Mouse (Mus musculus): ENCODE data around the gene Men1. TPM values are rescaled to one million over a fixed set of nuclear protein-coding genes. Genes with fewer than 3 reads are reported as not detected.

Men1 gene
- polyA plus RNA-seq, 1 experiment = 76.5 TPM

DNA sequence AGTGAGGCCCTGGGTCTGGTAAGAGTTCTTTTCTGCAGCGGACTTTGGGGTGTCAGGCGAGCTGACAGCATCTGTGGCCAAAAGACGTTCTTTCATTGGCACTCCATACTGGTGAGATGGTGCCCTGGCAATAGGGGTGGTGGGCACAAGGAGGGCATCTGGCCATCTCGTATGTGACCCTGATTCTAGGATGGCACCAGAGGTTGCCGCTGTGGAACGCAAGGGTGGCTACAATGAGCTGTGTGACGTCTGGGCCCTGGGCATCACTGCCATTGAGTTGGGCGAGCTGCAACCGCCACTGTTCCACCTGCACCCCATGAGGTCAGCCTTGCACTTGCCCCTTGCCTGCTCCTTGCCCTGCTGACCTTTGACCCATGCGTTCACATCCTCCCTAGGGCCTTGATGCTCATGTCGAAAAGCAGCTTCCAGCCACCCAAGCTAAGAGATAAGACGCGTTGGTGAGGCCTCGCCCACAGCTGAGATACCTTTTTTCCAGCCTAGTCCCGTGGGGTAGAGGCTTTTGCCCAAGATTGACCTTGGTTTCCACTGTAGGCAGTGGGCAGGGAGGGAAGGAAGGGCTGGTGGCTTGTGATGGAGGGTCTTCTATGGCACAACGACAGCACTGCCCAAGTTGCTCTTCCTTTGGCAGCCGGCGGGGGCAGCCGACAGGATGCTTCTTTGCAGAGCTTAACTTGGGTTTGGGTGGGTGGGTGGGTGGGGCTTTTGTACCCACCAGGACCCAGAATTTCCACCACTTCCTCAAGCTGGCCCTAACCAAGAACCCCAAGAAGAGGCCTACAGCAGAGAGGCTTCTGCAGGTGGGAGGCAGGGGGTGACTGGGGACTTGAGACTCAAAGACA, 8.5 kb downstream of the Men1 start:
- Histone ChIP-seq H3K4me3 (ENCODE audit: insufficient read depth, low read length) (no peak overlapping the region), H3K4me1 (ENCODE audit: control insufficient read depth, insufficient read depth, low read length) (no peaks in the 10 kb centered on the region), H3K27ac (ENCODE audit: insufficient read depth, low read length) (no peak overlapping the region)
- no peak for TF ChIP-seq POLR2A (IDR thresholded peaks at IDR 0.05; ENCODE audit: extremely low read depth, insufficient read depth, low read length)
- TF ChIP-seq CTCF (IDR thresholded peaks at IDR 0.05; ENCODE audit: extremely low read depth, insufficient read depth, low read length) = no peak

DNA sequence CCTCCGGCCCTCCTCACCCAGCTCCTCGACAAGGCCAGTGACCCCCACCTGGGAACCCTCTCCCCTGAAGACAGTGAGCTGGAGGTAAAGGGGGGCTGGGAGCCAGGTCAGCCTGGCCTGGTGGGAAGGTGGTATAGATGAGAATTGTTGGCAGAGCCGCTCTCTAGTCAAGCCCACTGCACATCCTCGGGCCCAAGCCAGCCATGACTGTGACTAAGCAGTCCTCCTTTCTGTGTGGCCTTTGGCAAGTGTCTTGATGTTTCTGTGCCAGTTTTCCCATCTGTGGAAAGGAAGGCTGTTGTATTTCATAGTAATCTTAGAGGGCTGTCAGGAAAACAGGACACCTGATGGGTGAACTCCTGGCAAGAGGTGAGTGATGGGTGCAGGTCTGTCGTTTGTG, 9.2 kb downstream of the Men1 start:
- H3K4me3 ChIP-seq (ENCODE audit: insufficient read depth, low read length) = no peak overlapping the region
- no peaks in the 10 kb centered on the region for H3K4me1 ChIP-seq (ENCODE audit: control insufficient read depth, insufficient read depth, low read length)
- H3K27ac ChIP-seq (ENCODE audit: insufficient read depth, low read length) = no peak overlapping the region
- TF ChIP-seq POLR2A (IDR thresholded peaks at IDR 0.05; ENCODE audit: extremely low read depth, insufficient read depth, low read length) (no peak), CTCF (IDR thresholded peaks at IDR 0.05; ENCODE audit: extremely low read depth, insufficient read depth, low read length) (no peak)

DNA sequence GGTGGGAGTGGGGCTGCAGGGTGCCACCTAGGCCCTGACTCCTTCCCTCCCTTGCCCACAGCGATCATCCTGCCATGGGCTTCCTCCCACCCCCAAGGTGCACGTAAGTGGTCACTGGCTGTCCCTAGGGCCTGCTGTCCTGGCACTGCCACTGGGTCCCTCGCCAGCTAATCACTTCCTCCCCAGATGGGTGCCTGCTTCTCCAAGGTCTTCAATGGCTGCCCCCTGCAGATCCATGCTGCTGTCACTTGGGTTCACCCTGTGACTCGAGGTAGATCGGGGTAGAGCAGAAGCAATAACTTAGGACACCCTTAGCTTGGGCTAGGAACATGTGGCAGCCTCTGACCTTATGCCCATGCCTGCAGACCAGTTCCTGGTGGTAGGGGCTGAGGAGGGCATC, 11.2 kb downstream of the Men1 start:
- TF ChIP-seq POLR2A (IDR thresholded peaks at IDR 0.05; ENCODE audit: extremely low read depth, insufficient read depth, low read length) = no peak
- TF ChIP-seq CTCF (IDR thresholded peaks at IDR 0.05; ENCODE audit: extremely low read depth, insufficient read depth, low read length) = no peak
- Histone ChIP-seq H3K4me3 (ENCODE audit: insufficient read depth, low read length) (no peak overlapping the region), H3K27ac (ENCODE audit: insufficient read depth, low read length) (no peak overlapping the region), H3K4me1 (ENCODE audit: control insufficient read depth, insufficient read depth, low read length) (no peaks in the 10 kb centered on the region)

DNA sequence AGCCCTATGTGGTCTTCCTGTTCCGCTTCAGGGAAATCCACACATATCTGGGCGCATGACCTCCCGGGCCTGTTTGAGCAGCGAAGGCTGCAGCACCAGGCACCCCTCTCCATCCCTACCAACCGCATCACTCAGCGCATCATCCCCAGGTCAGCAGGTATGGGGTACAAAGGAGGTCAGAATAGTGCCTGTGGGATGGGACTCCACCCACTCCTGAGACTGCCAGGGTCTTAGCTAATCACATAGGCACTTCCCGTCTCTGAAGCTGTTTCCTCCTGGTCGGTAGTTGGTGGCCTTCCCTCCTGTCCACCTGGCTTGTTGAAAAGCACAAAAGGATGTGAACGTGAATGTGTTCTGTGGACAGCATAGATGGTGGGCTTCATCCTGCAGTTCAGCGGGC, 11.9 kb downstream of the Men1 start:
- H3K4me3 ChIP-seq (ENCODE audit: insufficient read depth, low read length) = no peak overlapping the region
- H3K4me1 ChIP-seq (ENCODE audit: control insufficient read depth, insufficient read depth, low read length) = no peaks in the 10 kb centered on the region
- H3K27ac ChIP-seq (ENCODE audit: insufficient read depth, low read length) = no peak overlapping the region
- TF ChIP-seq CTCF (IDR thresholded peaks at IDR 0.05; ENCODE audit: extremely low read depth, insufficient read depth, low read length) (no peak), POLR2A (IDR thresholded peaks at IDR 0.05; ENCODE audit: extremely low read depth, insufficient read depth, low read length) (no peak)

DNA sequence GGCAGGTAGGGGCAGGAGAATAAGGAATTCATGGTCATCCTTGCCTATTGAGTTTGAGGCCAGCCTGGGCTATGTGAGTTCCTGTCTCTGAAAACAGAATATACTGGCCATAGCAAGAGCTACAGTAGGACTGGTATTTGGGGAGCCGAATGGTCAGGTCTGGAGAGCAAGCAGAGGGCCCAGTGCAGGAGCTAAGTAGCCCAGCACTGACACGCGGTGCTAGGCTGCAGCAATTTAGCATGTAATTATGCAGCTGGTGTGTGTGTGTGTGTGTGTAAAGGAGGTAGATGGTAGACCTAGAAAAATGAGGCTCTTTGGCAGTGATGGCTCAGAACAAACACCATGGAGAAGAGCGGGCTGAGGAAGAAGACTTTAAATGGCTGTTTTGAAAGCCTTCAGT, 12.8 kb downstream of the Men1 start:
- H3K4me3 ChIP-seq (ENCODE audit: insufficient read depth, low read length) = no peak overlapping the region
- no peak for TF ChIP-seq POLR2A (IDR thresholded peaks at IDR 0.05; ENCODE audit: extremely low read depth, insufficient read depth, low read length)
- no peak for TF ChIP-seq CTCF (IDR thresholded peaks at IDR 0.05; ENCODE audit: extremely low read depth, insufficient read depth, low read length)
- no peak overlapping the region for H3K27ac ChIP-seq (ENCODE audit: insufficient read depth, low read length)
- no peaks in the 10 kb centered on the region for H3K4me1 ChIP-seq (ENCODE audit: control insufficient read depth, insufficient read depth, low read length)

DNA sequence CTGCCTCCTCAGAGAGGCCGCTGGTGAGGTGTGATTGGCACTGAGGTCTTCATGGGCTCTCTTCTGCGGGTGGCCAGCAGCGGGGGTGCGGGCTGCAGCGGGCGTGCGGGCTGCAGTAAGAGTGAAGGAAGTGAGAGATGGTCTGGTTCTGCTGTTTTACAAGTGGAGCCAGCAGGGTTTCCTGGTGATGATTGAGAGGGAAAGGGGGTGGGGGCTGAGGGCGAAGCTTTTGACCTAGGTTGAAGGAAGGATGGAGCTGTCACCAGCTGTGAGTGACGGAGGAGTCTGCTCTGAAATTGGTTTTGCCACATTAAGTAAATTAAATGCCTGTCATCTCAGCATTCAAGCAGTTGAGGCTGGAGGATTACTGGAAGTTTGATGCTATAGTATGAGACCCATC, 13.9 kb downstream of the Men1 start:
- H3K27ac ChIP-seq (ENCODE audit: insufficient read depth, low read length) = no peak overlapping the region
- no peak for TF ChIP-seq CTCF (IDR thresholded peaks at IDR 0.05; ENCODE audit: extremely low read depth, insufficient read depth, low read length)
- no peak for TF ChIP-seq POLR2A (IDR thresholded peaks at IDR 0.05; ENCODE audit: extremely low read depth, insufficient read depth, low read length)
- no peaks in the 10 kb centered on the region for H3K4me1 ChIP-seq (ENCODE audit: control insufficient read depth, insufficient read depth, low read length)
- H3K4me3 ChIP-seq (ENCODE audit: insufficient read depth, low read length) = no peak overlapping the region

DNA sequence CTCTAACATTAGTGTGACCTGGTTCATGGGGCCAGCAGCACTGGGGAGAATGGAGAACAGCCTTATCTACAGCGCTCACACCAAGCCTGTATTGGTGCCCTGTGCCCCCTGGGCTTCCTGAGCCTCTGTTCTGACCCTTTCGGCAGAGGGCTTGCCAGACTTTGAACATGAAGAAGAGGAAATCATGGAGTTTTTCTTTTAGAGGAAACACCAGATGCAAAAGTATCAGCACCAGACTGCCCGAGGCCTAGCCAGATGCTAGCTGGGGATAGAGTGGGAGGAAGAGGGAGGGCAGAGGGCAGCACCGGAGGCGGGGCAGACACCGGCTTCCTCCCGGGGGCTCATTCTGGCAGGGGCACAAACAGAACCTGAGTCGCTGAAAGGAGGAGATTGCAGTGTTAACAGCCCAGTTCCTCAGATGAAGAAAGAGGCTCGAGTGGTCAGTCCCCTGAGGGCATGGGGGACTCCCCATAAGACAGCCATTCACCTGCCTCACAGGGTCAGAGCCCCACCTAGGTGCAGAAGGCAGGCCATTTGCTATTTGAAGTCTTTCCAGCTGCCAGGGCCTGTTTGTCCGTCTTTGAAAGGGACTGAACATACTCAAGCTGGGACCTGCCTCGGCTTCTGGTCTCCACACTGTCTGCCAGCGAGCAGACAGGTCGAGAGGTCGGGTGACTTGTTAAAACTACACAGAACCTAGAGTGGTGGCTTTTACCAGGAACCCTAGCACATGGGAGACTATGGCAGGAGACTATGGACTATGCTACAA, 14.6 kb downstream of the Men1 start:
- Histone ChIP-seq H3K4me3 (ENCODE audit: insufficient read depth, low read length) (no peak overlapping the region), H3K27ac (ENCODE audit: insufficient read depth, low read length) (no peak overlapping the region), H3K4me1 (ENCODE audit: control insufficient read depth, insufficient read depth, low read length) (no peaks in the 10 kb centered on the region)
- no peak for TF ChIP-seq POLR2A (IDR thresholded peaks at IDR 0.05; ENCODE audit: extremely low read depth, insufficient read depth, low read length)
- no peak for TF ChIP-seq CTCF (IDR thresholded peaks at IDR 0.05; ENCODE audit: extremely low read depth, insufficient read depth, low read length)

DNA sequence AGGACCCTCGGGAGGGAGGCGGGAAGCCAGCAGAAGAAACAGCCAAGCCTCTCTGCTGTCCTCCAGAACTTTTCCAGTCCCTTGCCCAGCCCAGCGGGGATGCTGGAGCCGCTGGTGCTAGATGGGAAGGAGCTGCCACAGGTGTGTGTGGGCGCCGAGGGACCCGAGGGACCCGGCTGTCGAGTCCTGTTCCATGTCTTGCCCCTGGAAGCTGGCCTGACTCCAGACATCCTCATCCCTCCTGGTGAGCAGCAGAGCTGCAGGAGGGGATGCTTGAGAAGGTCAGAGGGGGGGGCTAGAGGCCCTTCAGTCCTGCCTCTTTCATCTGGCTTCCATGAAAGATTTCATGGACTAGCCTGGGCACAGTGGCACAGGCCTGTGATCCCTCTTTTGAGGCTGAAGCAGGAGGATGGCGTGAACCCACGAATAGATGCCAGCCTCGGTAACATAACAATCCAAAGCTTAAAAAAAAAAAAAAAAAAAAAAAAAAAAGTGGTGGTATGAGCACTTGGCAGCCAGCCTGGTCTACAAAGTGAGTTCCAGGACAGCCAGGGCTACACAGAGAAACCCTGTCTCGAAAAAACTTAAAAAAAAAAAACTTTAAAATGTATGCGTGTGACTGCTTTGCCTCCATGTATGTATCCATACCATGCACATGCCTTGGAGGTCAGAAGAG, 16.8 kb downstream of the Men1 start:
- no peaks in the 10 kb centered on the region for H3K4me1 ChIP-seq (ENCODE audit: control insufficient read depth, insufficient read depth, low read length)
- no peak for TF ChIP-seq CTCF (IDR thresholded peaks at IDR 0.05; ENCODE audit: extremely low read depth, insufficient read depth, low read length)
- TF ChIP-seq POLR2A (IDR thresholded peaks at IDR 0.05; ENCODE audit: extremely low read depth, insufficient read depth, low read length) = no peak
- H3K27ac ChIP-seq (ENCODE audit: insufficient read depth, low read length) = no peak overlapping the region
- H3K4me3 ChIP-seq (ENCODE audit: insufficient read depth, low read length) = no peak overlapping the region

DNA sequence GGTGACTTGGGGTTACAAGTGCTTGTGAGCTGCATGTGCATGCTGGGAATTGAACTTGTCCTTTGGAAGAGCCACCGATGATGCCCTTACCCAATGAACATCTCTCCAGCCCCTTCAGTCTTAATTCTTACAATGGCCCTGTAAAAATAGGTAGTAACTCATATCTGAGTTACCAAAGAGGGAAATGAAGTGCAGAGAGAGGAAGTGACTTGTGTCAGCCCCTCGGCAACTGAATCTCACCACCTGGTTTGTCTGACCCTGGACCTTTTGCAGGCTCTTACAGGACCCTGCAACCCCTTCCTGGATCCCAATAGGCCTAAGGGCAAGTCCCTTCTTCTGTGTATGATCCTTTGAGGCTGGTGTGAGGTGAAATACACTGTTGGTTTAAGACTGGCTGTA, 17.3 kb downstream of the Men1 start:
- TF ChIP-seq POLR2A (IDR thresholded peaks at IDR 0.05; ENCODE audit: extremely low read depth, insufficient read depth, low read length) = no peak
- no peak for TF ChIP-seq CTCF (IDR thresholded peaks at IDR 0.05; ENCODE audit: extremely low read depth, insufficient read depth, low read length)
- no peaks in the 10 kb centered on the region for H3K4me1 ChIP-seq (ENCODE audit: control insufficient read depth, insufficient read depth, low read length)
- no peak overlapping the region for H3K27ac ChIP-seq (ENCODE audit: insufficient read depth, low read length)
- H3K4me3 ChIP-seq (ENCODE audit: insufficient read depth, low read length) = no peak overlapping the region

All from cortical plate, adult 2 months (tissue).